8 mouse cellular contexts compared by ENCODE assay signal in the genomic region with DNA sequence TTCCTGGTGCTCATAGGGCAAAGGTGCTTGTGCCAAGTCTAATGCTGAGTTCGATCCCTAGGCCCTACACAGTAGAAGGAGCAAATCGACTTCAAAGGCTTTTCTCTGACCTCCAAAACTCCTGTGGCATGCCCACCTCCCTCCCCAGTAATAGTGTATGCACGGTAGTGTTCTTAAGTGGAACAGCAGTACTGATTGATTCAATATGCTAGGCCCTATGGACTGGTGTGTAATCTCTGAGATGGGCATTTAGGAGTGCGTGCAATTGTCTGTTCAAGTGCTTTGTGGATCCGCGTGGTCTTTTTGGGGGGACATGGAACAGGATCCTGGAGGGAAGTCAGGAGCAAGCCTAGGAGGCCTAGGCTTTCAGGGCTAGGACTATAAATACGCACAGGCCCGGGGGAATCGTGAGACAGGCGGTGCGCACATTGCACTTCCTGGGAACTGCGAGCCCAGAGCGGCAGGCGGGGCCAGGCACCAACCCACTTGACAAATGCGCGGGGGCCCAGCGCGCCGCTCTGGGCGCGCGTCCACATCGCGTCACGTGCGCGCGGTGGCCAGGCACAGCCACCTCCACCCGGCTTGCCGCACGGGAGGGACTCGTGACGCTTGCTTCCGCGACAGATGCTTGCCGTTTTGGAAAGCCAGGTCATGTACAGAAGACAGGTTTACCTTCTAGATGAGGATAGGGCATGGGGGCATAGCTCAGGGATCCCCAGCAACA. TPM values are rescaled to one million over a fixed set of nuclear protein-coding genes. Genes with fewer than 3 reads are reported as not detected.
A peak's percentile ranks its signal among the peaks of the same experiment; 100 is the strongest.
DNase-seq lines count a peak whose midpoint lies in the region; ATAC-seq and TF ChIP-seq lines count a peak whose summit lies in the region.

No protein-coding gene starts in this region.

- peak; percentile 70 for TF ChIP-seq POLR2A in testis, adult 2 months (IDR thresholded peaks at IDR 0.05; ENCODE audit: control insufficient read depth, low read depth, low read length)

- peak overlapping the region; percentile 80 for H3K4me3 ChIP-seq in E14TG2a.4 (replicated peaks; ENCODE audit: low read length)
- H3K4me3 ChIP-seq in forebrain, embryonic 12.5 days (replicated peaks), result peak overlapping the region; percentile 45
- H3K4me3 ChIP-seq in heart, postnatal 0 days (ENCODE audit: low read depth, low read length), result peak overlapping the region; percentile 52
- peak overlapping the region; percentile 70 for H3K4me3 ChIP-seq in liver, embryonic 16.5 days (ENCODE audit: low read depth, low read length)
- peak overlapping the region; percentile 50 for H3K4me3 ChIP-seq in neural tube, embryonic 13.5 days
- peak overlapping the region; percentile 83 for H3K4me3 ChIP-seq in testis, adult 2 months (ENCODE audit: control insufficient read depth, low read depth, low read length)

- H3K36me3 ChIP-seq in E14TG2a.4 (ENCODE audit: insufficient read depth, low read length), result no peaks in the 10 kb centered on the region
- H3K36me3 ChIP-seq in forebrain, embryonic 12.5 days (replicated peaks), result no peaks in the 10 kb centered on the region
- H3K36me3 ChIP-seq in heart, postnatal 0 days (replicated peaks; ENCODE audit: control insufficient read depth, insufficient read depth, low read length), result no peaks in the 10 kb centered on the region
- H3K36me3 ChIP-seq in liver, embryonic 16.5 days (ENCODE audit: control insufficient read depth, insufficient read depth), result no peaks in the 10 kb centered on the region
- no peaks in the 10 kb centered on the region for H3K36me3 ChIP-seq in neural tube, embryonic 13.5 days
- no peaks in the 10 kb centered on the region for H3K36me3 ChIP-seq in testis, adult 2 months (ENCODE audit: control insufficient read depth, insufficient read depth, low read length)

- H3K9ac ChIP-seq in forebrain, embryonic 12.5 days, result peak overlapping the region; percentile 55
- peak overlapping the region; percentile 44 for H3K9ac ChIP-seq in heart, postnatal 0 days (replicated peaks; ENCODE audit: low read depth, low read length)
- H3K9ac ChIP-seq in liver, embryonic 16.5 days (ENCODE audit: low read depth, low read length), result peak overlapping the region; percentile 71
- peak overlapping the region; percentile 74 for H3K9ac ChIP-seq in neural tube, embryonic 13.5 days

- WGBS in forebrain, embryonic 12.5 days, result 3% methylated on average over 36 of the region's 36 CpGs
- 2% methylated on average over 36 of the region's 36 CpGs for WGBS in heart, postnatal 0 days
- 3% methylated on average over 36 of the region's 36 CpGs for WGBS in liver, embryonic 16.5 days (ENCODE audit: insufficient replicate concordance)
- WGBS in neural tube, embryonic 13.5 days, result 2% methylated on average over 36 of the region's 36 CpGs

- TF ChIP-seq CTCF in E14TG2a.4 (conservative IDR thresholded peaks at IDR 0.05; ENCODE audit: low read length), result no peak
- TF ChIP-seq CTCF in heart, postnatal 0 days (IDR thresholded peaks at IDR 0.05; ENCODE audit: low read depth), result no peak; the same call in 1 of the 2 replicates
- no peak for TF ChIP-seq CTCF in testis, adult 2 months (IDR thresholded peaks at IDR 0.05; ENCODE audit: control insufficient read depth, insufficient read depth, insufficient replicate concordance, low read depth, low read length)

- peaks cover 3% of the 10 kb centered on the region; the same call in 1 of the 2 replicates for H3K27me3 ChIP-seq in E14TG2a.4 (ENCODE audit: insufficient read depth, low read length)
- H3K27me3 ChIP-seq in forebrain, embryonic 12.5 days, result no peaks in the 10 kb centered on the region
- no peaks in the 10 kb centered on the region for H3K27me3 ChIP-seq in heart, postnatal 0 days (ENCODE audit: control insufficient read depth, insufficient read depth, low read length)
- no peaks in the 10 kb centered on the region for H3K27me3 ChIP-seq in liver, embryonic 16.5 days (ENCODE audit: control insufficient read depth, insufficient read depth, low read depth, low read length)
- H3K27me3 ChIP-seq in neural tube, embryonic 13.5 days, result no peaks in the 10 kb centered on the region
- H3K27me3 ChIP-seq in testis, adult 2 months (ENCODE audit: control insufficient read depth, insufficient read depth, low read length), result no peaks in the 10 kb centered on the region

- ATAC-seq in forebrain, embryonic 12.5 days (ENCODE audit: low FRiP score), result peak; percentile 96
- peak; percentile 99 for ATAC-seq in heart, postnatal 0 days (ENCODE audit: insufficient read depth, low read depth)
- ATAC-seq in liver, embryonic 16.5 days (ENCODE audit: low read depth), result peak; percentile 95
- ATAC-seq in neural tube, embryonic 13.5 days (ENCODE audit: low read depth), result peak; percentile 97

- H3K4me1 ChIP-seq in E14TG2a.4 (replicated peaks; ENCODE audit: low read depth, low read length), result peaks cover 57% of the 10 kb centered on the region
- H3K4me1 ChIP-seq in forebrain, embryonic 12.5 days, result peaks cover 9% of the 10 kb centered on the region
- H3K4me1 ChIP-seq in heart, postnatal 0 days (ENCODE audit: control insufficient read depth, insufficient read depth), result peaks cover 9% of the 10 kb centered on the region; the same call in 1 of the 2 replicates
- peaks cover 27% of the 10 kb centered on the region for H3K4me1 ChIP-seq in liver, embryonic 16.5 days (ENCODE audit: control insufficient read depth, low read depth, low read length)
- peaks cover 15% of the 10 kb centered on the region; the same call in 1 of the 2 replicates for H3K4me1 ChIP-seq in neural tube, embryonic 13.5 days (replicated peaks)
- peaks cover 5% of the 10 kb centered on the region for H3K4me1 ChIP-seq in testis, adult 2 months (ENCODE audit: control insufficient read depth, insufficient read depth, low read length)

- H3K4me2 ChIP-seq in forebrain, embryonic 12.5 days, result peak overlapping the region; percentile 78
- H3K4me2 ChIP-seq in heart, postnatal 0 days (ENCODE audit: low read depth, low read length), result peak overlapping the region; percentile 69
- peak overlapping the region; percentile 93 for H3K4me2 ChIP-seq in liver, embryonic 16.5 days (ENCODE audit: low read depth, low read length)
- H3K4me2 ChIP-seq in neural tube, embryonic 13.5 days, result peak overlapping the region; percentile 78

- TF ChIP-seq EP300 in heart, postnatal 0 days (IDR thresholded peaks at IDR 0.05; ENCODE audit: low read depth), result peak; percentile 53; the same call in 1 of the 2 replicates

- H3K9me3 ChIP-seq in E14TG2a.4 (ENCODE audit: low read length), result no peaks in the 10 kb centered on the region
- no peaks in the 10 kb centered on the region for H3K9me3 ChIP-seq in forebrain, embryonic 12.5 days
- H3K9me3 ChIP-seq in heart, postnatal 0 days (replicated peaks; ENCODE audit: control insufficient read depth, low read length), result no peaks in the 10 kb centered on the region
- H3K9me3 ChIP-seq in liver, embryonic 16.5 days (replicated peaks; ENCODE audit: control insufficient read depth, low read length), result no peaks in the 10 kb centered on the region
- H3K9me3 ChIP-seq in neural tube, embryonic 13.5 days, result no peaks in the 10 kb centered on the region

- DNase-seq in c-Kit-positive CD71-positive TER-119-positive erythroid progenitor cells, embryonic 14.5 days (ENCODE audit: low spot score), result peak; percentile 76
- DNase-seq in heart, postnatal 0 days (ENCODE audit: low spot score), result peak; percentile 94
- DNase-seq in kidney, postnatal 4 days, result peak; percentile 88 to 94

- peak overlapping the region; percentile 77 for H3K27ac ChIP-seq in forebrain, embryonic 12.5 days
- H3K27ac ChIP-seq in heart, postnatal 0 days (ENCODE audit: low read depth), result peak overlapping the region; percentile 94
- peak overlapping the region; percentile 92 for H3K27ac ChIP-seq in liver, embryonic 16.5 days (ENCODE audit: low read length)
- H3K27ac ChIP-seq in neural tube, embryonic 13.5 days (replicated peaks), result peak overlapping the region; percentile 71
- H3K27ac ChIP-seq in testis, adult 2 months (ENCODE audit: control insufficient read depth, insufficient read depth, low read depth, low read length), result peak overlapping the region; percentile 84

RNA-seq across cellular contexts. Expression of a gene that starts 31.1 kb away (rescaled TPM):
- polyA plus RNA-seq in forebrain, embryonic 12.5 days (2016; fragmentation: Nextera tagmentation; extraction: Ambion mirVana), result 898 and 928 TPM in 2 replicates
- 62.2 and 85.6 TPM in 2 replicates for total RNA-seq in heart, postnatal 0 days (2014; rRNA removed; ENCODE audit: low replicate concordance)
- 107 and 109 TPM in 2 replicates for polyA plus RNA-seq in heart, postnatal 0 days (2015; fragmentation: Nextera tagmentation; extraction: Ambion mirVana)
- polyA plus RNA-seq in liver, embryonic 16.5 days (2015; fragmentation: Nextera tagmentation; extraction: Ambion mirVana), result 98.3 and 103 TPM in 2 replicates
- polyA plus RNA-seq in neural tube, embryonic 13.5 days (2015; fragmentation: Nextera tagmentation; extraction: Ambion mirVana), result 295 and 366 TPM in 2 replicates
- 137 and 147 TPM in 2 replicates for polyA plus RNA-seq in testis, adult 2 months (2012; rRNA removed)

RNA-seq across cellular contexts. Expression of a gene that starts 37.2 kb away (rescaled TPM):
- 9.6 and 11.1 TPM in 2 replicates for polyA plus RNA-seq in forebrain, embryonic 12.5 days (2016; fragmentation: Nextera tagmentation; extraction: Ambion mirVana)
- total RNA-seq in heart, postnatal 0 days (2014; rRNA removed; ENCODE audit: low replicate concordance), result 3.4 and 5.8 TPM in 2 replicates
- 28.5 and 33.1 TPM in 2 replicates for polyA plus RNA-seq in heart, postnatal 0 days (2015; fragmentation: Nextera tagmentation; extraction: Ambion mirVana)
- polyA plus RNA-seq in liver, embryonic 16.5 days (2015; fragmentation: Nextera tagmentation; extraction: Ambion mirVana), result 1.9 TPM in 2 replicates
- polyA plus RNA-seq in neural tube, embryonic 13.5 days (2015; fragmentation: Nextera tagmentation; extraction: Ambion mirVana), result 8.4 and 9.6 TPM in 2 replicates
- polyA plus RNA-seq in testis, adult 2 months (2012; rRNA removed), result 10.1 and 15.2 TPM in 2 replicates

RNA-seq across cellular contexts. Expression of a gene that starts 49.8 kb away (rescaled TPM):
- polyA plus RNA-seq in forebrain, embryonic 12.5 days (2016; fragmentation: Nextera tagmentation; extraction: Ambion mirVana), result 154 and 160 TPM in 2 replicates
- total RNA-seq in heart, postnatal 0 days (2014; rRNA removed; ENCODE audit: low replicate concordance), result 160 and 268 TPM in 2 replicates
- 519 and 555 TPM in 2 replicates for polyA plus RNA-seq in heart, postnatal 0 days (2015; fragmentation: Nextera tagmentation; extraction: Ambion mirVana)
- 73.9 and 79.6 TPM in 2 replicates for polyA plus RNA-seq in liver, embryonic 16.5 days (2015; fragmentation: Nextera tagmentation; extraction: Ambion mirVana)
- polyA plus RNA-seq in neural tube, embryonic 13.5 days (2015; fragmentation: Nextera tagmentation; extraction: Ambion mirVana), result 133 and 138 TPM in 2 replicates
- 15.3 and 21.8 TPM in 2 replicates for polyA plus RNA-seq in testis, adult 2 months (2012; rRNA removed)

Comparison
In these comparisons a context has a peak if more than half of its experiments do, and no peak if none do; other contexts are left out.
1. Peak in every context shown above with its lines: DNase-seq, ATAC-seq, H3K4me3 ChIP-seq and H3K27ac ChIP-seq.